Mouse (Mus musculus): ENCODE data around the gene Ankrd52.
"Not testable (repeated sequence)": the region's sequence is repeated elsewhere in the genome, so short reads cannot be mapped to it uniquely, and the experiment has no call there.

Gene Ankrd52

GRCm38 (mm10) chr10:128376455-128377211, at the start of gene Ankrd52:
Gene Ankrd52 (plus strand): TSS chr10:128377115.
- peak; percentile 86 for DNase-seq (ENCODE audit: low spot score)

- DNase-seq (ENCODE audit: low spot score), result no peak
Observed at GRCm38 (mm10) chr10:128327610-128328009, 49.3 kb upstream of the Ankrd52 start.

- not testable (repeated sequence) for DNase-seq (ENCODE audit: low spot score)
Observed at GRCm38 (mm10) chr10:128332358-128333249, 44.3 kb upstream of the Ankrd52 start.

GRCm38 (mm10) chr10:128335582-128335981, 41.3 kb upstream of the Ankrd52 start:
- DNase-seq (ENCODE audit: low spot score), result peak; percentile 81

GRCm38 (mm10) chr10:128336195-128336594, 40.7 kb upstream of the Ankrd52 start:
- DNase-seq (ENCODE audit: low spot score), result no peak

- DNase-seq (ENCODE audit: low spot score), result no peak
Observed at GRCm38 (mm10) chr10:128336597-128336996, 40.3 kb upstream of the Ankrd52 start.

- peak; percentile 96 for DNase-seq (ENCODE audit: low spot score)
Observed at GRCm38 (mm10) chr10:128337306-128338181, 39.4 kb upstream of the Ankrd52 start, which contains the start of gene Cs. Gene Cs (plus strand): TSS chr10:128337734.

- no peak for DNase-seq (ENCODE audit: low spot score)
Observed at GRCm38 (mm10) chr10:128338415-128338814, 38.5 kb upstream of the Ankrd52 start.

GRCm38 (mm10) chr10:128338948-128339347, 38.0 kb upstream of the Ankrd52 start:
- no peak for DNase-seq (ENCODE audit: low spot score)

DNA sequence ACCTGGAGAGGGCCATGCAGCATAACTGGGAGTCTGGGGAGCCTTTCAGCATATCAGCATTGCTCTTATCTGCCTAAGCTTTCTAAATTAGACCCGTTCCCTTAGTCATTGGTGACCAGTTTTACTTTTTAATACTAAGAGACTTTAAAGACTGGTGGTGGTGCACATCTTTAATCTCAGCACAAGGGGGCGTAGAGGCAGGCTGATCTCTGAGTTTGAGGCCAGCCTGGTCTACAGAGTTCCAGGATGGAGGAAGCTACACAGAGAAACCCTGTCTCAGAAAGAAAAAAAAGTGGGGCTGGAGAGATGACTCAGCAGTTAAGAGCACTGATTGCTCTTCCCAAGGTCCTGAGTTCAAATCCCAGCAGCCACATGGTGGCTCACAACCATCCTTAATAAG, 36.7 kb upstream of the Ankrd52 start:
- DNase-seq (ENCODE audit: low spot score), result no peak

- DNase-seq (ENCODE audit: low spot score), result no peak
Observed at GRCm38 (mm10) chr10:128343436-128343835, 33.5 kb upstream of the Ankrd52 start.

DNA sequence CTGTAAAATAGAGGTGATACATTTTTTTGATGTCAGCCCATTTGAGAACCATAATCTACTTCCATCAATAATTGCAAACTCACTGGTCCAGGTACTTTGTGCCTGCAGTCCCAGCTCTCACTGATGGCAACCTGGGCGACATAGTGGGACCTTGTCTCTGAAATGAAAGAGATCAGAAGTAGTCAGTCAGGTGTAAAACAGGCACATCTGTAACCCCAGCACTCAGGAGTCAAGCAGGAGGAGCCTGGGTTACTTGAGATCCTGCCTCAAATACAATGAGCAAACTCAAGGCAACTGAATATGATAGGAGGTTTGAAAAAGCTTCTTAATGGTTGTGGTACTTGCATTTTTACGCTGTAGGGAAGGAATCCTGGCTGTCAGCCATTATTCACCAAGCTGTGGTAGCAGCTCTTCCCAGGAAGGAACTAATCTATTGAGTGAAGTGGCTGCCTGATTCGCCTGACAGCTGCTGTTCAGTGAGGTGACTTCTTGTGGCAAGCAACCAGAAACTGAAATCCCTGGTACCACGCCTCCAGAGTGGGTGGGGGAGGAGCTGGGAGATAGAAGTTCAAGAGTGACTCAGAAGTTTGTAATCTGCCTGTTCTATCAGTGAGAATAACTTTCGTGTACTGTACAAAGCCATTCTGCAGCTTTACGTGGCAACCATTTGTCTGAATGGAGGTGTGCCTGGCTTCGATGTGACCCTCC, 32.2 kb upstream of the Ankrd52 start:
- peak; percentile 82 for DNase-seq (ENCODE audit: low spot score)

DNA sequence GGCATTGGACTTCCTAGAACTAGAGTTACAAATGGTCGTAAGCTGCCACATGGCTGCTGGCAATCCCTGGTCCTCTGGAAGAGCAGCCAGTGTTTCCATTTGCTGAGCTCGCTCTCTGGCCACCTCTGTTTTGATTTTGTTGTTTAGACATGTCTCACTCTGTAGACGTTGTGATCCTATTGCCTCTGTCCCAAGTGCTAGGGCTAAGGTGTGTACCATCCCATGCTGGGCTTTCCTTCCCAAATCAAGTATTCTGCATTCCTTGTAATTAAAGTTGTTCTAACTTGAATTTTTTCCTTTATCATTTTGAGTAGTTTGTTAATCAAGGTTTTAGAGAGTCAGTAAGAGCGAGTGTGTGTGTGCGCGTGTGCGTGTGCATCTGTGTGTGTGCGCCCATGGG, 29.4 kb upstream of the Ankrd52 start:
- no peak for DNase-seq (ENCODE audit: low spot score)

- DNase-seq (ENCODE audit: low spot score), result peak; percentile 67
Observed at GRCm38 (mm10) chr10:128358796-128359195, 18.1 kb upstream of the Ankrd52 start.

GRCm38 (mm10) chr10:128359226-128359625, 17.7 kb upstream of the Ankrd52 start:
- DNase-seq (ENCODE audit: low spot score), result no peak

DNA sequence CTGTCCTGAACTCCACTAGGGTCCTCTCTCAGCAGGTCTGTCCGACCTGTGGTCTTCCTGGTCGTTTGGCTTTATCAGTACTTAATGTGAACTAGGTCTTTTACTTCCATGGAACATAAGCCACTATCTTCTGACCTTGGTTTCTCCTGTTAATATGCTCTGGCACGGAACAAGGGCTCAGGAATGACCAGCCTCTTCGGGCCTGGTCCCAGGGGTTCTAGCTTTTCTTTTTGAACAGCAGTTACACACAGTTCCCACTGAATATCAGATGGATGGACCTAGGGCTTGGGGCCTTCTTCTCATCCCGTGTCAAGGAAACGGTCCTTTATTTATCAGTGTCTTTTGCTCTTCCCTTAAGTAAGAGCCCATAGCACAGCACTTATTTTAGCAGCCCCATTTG, 15.1 kb upstream of the Ankrd52 start:
- no peak for DNase-seq (ENCODE audit: low spot score)

DNA sequence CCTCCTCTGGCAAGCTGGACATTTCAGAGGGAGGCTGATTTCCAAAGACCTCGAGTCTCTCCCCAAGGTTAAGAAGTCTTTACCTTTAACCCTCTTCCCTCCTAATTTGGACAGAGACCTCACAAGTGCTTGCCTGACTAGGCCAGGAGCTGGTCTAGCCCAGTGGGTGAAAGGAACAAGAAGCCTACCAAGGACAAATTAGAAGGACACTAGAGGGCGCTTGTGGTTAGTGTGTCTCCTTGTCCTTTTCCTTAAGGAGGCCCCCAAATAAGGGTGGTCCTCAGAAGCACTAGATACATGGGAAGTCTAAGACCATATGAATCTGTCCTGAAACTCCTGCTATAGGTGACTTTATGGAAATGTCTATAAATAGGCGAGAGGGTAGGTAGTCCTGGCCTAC, 14.3 kb upstream of the Ankrd52 start:
- DNase-seq (ENCODE audit: low spot score), result peak; percentile 32

- no peak for DNase-seq (ENCODE audit: low spot score)
Observed at GRCm38 (mm10) chr10:128367899-128368401, 9.0 kb upstream of the Ankrd52 start.

- peak; percentile 88 for DNase-seq (ENCODE audit: low spot score)
Observed at GRCm38 (mm10) chr10:128368402-128369217, 8.3 kb upstream of the Ankrd52 start, which contains the start of gene Coq10a. Gene Coq10a (minus strand): TSS chr10:128368997.

- no peak for DNase-seq (ENCODE audit: low spot score)
Observed at GRCm38 (mm10) chr10:128369218-128369543, 7.7 kb upstream of the Ankrd52 start.
